Mouse (Mus musculus) liver, adult (tissue): ENCODE measurements around the gene Brf1.

Experiments
- GATA4 ChIP-seq: IDR thresholded peaks from 2 replicates; pipeline ENCODE4 v1.6.1; 2014; ENCODE audit warnings: mild to moderate bottlenecking, low read length; ENCODE audit not compliant: insufficient replicate concordance

Gene Brf1

DNA sequence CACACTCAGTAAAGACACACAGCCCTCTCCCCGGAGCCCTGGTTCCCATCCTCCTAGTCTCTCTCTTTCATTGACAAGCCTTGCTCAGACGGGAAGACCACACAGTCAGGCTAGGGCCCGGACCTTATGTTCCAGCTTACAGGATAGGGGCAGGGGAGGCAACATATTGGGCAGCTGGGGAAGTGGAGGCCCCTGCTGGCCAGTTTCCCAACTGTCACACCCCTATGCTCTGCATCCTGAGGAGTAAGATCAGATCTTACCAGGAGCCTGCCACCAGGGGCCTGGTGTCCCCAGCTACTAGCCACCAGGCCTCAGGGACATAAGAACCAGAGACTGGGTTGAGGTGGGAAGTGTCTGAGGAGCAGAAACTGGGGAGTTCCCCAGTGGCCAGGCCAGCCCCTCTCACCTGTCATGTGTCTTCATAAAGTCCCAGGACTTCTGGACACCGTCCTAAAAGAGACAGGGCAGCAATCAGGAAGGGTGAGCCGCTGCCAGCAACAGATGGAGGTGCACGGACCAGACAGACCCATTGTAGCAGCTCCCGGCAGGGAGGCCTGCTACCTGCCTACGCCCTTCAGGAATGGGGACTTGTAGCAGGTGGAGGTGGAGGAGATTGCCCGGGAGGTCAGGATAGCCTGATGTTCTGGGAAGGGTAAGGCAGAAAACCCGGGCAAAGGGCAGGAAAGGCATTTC lies 61.5 kb downstream of the Brf1 start:
- no peak for TF ChIP-seq GATA4

DNA sequence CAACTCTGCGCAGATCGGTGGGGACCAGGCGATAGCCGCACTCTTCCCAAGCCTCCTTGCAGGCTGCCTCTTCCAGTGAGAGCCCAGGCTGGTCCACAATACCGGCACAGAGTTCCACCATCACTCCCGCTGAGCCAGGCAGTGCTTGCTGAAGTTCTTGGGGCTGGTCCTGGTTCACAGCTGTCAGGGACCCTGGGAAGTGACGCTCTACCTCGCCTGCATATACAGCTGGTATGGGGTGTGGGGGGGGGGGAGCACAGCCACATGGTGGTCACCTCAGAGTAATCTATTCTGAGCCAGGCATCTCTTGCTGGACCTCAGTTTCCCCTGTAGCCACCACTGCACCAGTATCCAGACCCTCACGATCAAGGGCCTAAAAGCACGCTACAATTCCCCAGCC lies 62.1 kb downstream of the Brf1 start:
- no peak for TF ChIP-seq GATA4

DNA sequence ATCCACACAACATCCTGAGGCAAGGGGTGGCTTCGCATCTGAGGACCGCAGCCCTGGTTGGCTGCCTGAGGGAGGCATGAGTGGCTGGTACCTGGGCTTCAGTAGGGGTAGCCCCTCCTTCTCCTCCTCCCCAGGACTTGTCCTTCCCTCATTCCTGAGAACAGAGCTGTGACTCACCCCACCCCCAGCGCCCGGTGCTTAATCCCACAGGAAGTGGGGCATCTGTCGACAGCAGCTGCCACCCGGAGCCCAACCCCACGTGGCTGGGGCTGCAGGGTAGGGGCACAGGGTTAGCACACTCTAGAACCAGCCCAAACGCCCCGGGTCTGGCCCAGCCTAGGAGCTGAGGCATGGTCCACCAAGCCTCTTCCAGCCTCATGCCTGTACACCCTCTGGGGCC lies 62.6 kb downstream of the Brf1 start:
- no peak for TF ChIP-seq GATA4

DNA sequence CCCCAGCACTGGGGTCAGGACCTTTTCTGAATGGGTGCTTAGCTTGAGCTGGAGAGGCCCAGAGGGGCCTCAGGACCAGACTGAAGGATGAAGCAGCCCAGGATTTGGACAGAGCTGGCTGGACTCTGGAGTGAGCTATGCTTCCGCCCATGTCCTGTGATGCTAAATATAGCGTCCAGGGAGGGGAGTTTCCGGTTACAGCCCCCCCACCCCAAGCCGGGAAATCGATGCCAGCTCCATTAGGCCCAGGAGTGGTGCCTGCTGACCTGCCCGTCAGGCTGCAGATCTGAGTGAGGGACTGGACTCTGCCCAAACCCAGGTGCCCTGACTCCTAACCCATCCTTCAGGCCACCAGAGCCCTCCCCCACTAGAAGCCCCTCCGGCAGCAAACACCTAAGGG lies 67.9 kb downstream of the Brf1 start:
- TF ChIP-seq GATA4: no peak

DNA sequence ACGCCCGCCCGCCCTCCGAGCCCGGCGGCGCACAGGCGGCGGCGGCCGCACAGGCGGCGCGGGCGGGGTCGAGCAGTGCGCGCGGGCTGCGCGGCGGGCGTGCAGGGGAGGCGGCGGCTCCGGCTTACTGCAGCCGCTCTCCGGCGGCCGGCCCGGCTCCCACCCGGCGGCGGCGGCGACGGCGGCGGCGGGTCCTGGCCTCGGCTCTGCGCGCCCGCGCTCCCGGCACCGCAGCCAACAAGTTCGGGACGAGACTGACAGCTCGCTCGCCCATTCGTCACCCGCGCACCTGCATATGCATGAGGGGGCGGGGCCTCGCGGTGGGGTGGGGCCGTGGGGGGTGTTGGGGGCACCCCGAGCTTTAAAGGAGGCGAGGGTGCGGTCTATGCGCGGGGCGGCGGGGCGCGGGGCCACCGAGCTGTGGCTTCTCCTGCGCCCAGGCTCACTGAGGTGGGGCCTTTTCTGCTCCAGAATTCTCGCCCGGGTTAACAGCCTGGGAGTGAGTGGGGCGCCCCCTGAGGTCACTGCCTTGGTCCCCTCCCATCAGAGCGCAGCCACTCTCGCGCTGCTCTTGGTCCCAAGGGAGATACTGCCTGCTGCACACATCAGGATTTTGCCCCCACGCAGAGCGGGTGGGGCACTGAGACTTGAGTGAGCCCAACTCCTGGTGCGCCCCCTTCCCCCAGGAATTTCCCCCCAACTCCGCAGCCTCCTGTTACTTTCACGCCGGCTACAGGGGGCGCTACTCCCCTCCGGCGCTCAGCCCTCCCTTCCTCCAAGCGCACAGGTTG lies 70.7 kb downstream of the Brf1 start, which contains the start of gene Jag2:
Jag2 (minus strand) TSS at position 215 of the 791 bp plus-strand sequence.
- no peak for TF ChIP-seq GATA4

DNA sequence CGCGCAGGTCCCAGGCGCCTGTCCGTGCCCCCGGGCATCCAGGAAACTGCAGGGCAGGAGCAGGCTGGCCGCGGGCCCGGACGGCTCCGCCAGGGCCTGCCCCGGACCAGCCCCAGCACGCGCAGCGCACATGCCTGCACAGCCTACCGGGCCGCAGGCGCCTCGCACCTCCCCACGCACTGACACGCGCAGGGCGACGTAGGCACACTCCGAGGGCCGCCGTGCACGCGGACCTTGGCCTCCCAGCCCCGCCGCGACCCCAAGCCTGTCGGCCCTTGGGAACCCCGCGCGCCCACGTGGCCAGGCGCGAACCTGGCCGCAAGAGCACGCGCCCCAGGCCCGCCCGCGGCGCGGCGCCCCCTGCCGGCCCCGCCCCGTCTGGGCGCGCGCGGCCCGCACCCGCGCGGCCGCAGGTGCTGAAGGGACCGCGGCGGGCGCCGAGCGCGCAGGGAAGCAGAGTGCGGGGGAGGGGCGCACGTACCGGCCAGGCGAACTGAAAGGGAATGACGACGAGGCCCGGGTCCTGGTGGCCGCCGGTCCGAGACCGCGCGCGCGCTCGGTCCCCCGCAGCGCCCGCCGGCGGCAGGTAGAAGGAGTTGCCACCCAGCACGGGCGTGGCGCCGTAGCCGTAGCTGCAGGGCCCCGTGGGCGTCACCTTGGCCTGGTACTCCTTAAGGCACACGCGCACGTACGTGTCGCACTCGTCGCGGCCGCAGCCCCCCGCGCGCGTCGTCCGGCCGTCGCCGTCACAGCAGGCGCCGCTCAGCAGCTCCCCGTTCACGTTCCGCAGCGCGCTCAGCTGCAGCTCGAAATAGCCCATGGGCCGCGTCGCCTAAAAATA lies 71.9 kb downstream of the Brf1 start:
- no peak for TF ChIP-seq GATA4

DNA sequence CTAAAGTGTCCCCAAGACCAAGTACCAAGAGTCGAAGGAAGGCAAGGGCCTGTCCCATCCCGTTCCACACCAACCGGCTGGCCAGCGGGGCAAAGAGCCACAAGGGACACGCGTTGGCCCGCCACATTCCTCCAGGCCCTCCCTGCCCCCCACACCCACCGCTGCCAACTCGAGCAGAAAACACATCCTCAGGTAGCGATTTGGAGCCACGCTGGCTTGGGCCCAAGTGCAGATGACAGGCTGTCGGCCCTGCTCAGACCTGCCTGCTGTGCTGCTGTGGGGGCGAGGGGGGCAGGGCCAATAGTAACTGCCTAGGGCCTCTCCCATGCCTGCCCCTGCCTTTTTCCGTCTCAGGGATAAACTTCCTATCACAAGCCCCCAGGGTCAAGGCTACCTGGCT lies 73.2 kb downstream of the Brf1 start:
- no peak for TF ChIP-seq GATA4

DNA sequence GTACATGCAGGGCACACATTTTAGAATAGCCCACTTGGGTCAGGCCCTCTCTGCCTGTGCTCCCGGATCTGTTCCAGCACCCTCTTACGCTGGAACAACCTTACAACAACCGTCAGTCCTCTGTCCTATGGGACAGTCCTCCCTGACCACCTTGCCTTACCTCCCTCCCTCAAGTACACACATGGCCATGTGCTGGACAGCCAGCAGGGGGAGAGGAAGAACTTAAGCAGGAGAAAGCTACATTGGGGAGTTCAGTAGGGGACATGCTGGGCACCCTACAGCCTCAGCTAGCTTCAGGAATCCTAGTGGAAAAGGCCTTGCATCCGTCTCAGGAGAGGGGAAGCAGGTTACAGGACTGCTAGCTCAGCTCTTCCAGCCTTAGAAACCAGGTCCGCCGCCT lies 74.6 kb downstream of the Brf1 start:
- TF ChIP-seq GATA4: no peak

DNA sequence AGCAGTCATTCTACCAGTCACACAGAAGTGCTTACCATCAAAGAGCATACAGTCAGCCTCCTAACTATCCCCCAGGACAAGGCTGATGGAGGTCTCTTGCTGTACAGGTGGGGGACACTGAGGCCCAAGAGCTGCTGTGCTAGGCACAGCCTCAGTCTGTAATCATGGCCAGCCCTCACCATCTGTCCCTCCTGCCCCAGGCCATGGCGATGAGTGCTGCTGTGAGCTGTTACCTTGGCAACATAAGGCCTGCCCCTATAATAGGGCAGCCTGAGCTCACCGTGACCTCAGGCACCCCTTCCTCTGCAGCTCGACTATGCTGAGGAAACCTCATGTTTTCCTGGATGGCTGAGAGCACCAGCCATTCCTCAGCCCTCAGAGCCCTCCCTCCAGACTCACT lies 78.0 kb downstream of the Brf1 start:
- no peak for TF ChIP-seq GATA4

DNA sequence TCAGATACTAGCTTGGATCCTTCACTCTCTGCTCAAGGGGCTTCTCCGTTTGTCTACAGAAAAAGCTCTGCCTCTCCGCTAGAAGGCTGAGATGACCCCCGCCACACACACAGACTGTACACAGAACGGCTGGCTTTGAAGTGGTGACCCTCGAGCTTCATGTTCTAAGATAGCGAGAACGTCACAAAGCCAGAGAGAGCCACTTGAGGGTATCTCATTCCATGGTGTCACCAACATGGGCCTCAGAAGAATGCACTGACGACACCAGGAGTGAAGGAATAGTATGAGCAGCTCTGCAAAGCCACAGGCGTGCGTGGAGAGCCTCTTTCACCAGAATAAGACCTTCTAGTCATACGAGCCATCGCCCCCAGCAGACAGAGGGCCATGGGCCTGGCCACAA lies 79.0 kb downstream of the Brf1 start:
- no peak for TF ChIP-seq GATA4

DNA sequence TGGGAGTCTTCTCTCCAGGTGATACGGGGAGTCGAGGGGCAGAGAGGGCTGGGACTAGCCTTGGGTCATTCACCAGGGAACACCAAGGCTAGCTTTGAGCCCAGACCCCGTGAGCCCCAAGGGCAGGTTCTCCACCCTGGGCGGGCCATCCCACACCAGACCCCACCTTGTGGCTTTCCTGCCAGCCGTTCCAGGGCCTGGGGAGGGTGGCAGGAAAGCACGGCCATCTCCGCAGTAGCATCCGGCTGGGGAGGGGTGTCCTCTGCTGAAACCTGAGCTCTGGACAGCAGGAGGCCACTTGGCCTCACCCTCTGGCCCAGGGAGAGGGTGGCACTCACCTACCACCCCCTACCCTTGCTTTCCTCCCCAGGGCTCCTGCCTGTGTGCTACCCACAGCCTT lies 82.6 kb downstream of the Brf1 start:
- no peak for TF ChIP-seq GATA4

DNA sequence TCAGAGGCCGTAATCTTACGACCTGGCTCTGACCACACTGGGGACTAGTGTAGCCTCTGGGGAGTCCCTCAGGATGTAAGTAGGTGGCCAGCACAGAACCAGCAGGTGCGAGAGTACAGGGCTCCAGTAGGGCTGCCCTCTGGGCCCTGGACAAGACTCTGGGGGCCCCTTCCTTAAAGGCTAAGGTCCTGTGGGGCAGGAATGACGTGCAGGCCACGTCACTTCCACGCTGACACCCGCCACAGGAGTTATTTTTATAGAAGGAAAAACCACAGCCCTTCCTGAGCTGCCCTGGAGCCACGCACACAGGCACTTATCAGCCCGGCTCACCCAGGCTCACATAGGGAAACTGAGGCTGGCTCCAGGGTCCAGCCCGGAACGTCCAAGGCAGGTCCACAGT lies 83.0 kb downstream of the Brf1 start:
- TF ChIP-seq GATA4: no peak

DNA sequence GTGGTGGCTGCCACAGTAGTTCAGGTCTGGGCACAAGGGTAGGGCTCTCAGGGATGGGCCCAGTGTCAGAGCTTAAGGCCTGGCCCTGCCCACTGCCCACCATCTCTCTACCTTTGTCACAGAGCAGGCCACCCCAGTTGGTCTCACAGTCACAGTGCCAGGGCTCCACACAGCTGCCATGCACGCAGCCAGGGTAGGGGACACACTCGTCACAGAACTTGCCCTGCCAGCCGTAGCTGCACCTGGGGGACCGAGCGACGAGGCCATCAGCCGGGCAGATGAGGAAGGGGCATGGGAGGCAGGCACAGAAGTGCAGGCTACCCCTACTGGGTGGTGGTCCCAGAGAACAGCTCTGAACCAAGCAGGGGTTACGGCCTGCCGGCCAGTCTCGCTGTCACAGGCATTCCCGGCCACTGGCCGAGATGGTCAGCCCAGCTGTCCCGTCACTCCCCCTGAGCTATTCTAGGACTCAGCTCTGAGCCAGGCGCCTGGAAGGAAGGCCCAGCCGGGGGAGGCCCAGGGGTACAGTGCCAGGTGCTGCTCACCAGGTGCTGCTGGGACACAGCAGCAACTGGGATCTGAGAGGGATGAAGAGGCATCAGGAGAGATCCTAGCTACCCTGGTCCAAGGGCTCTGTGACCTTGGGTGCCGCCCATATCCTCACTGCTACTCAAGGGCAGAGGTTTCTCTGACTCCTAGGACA lies 83.7 kb downstream of the Brf1 start:
- no peak for TF ChIP-seq GATA4

DNA sequence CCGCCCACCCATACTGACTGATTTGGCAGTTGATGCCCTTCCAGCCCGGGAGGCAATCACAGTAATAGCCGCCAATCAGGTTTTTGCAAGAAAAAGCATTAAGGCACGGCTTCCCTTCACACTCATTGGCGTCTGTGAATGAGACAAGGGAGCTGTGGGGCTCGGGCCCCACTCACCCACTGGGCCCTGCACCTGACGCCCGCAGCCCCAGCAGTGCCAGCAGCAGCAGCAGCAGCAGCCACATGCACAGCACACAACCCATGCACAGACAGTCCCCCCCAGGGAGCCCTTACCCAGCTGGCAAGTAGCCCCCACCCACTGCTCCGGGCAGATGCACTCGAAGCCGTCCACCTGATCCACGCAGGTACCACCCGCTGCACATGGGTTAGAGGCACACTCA lies 84.9 kb downstream of the Brf1 start:
- TF ChIP-seq GATA4: no peak

DNA sequence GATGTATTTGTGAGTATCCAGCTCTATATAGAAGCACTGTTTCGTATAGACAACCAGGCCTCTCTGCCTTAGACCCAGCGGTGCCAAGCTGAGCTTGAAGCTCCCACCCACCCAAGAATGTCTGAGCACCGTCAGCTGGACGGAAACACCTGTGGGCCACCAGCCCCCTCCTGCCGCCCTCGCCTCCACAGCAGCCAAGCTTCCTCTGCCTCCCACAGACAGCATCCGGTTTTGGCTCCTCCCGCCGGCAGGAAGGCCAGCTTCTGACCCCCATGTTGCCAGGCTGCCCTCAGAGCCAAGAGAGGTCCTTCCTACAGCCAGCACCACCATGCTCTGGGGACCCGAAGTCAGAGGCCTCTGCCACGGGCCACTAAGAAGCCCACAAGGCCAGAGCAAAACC lies 86.0 kb downstream of the Brf1 start:
- no peak for TF ChIP-seq GATA4

DNA sequence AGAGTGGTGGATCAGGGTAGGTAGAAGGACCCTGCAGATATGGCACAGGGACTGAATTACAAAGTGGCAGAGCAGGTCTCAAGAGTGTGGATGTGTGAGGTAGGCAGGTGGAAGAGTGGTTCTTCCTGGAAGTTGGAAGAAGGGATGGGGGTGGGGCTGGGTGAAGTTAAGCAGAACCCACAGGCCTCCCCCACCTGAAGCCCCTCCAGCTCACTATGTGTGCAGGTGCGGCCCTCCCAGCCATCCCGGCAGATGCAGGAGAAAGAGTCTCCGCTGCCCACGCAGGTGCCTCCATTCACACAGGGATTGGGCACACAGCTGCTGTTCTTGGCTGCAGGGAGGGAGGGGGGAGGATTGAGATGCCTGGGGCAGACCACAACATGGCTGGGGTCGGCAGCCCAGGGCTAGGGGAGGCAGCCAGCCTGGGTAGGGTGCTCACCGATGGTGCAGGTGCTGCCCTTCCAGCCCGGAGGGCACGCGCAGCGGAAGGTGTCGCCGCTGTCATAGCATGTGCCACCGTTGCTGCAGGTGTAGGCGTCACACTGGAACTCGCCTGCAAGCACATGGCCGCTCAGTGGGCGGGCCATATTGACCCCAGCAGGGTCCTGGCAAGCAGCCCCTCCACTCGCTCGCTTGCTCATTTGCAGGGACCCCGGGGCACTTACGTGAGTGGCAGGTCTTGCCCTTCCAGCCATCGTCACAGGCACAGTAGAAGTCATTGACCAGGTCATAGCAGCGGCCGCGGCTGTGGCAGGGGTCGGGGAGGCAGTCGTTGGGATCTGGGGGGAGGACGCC lies 87.4 kb downstream of the Brf1 start:
- TF ChIP-seq GATA4: no peak
